8 mouse cellular contexts compared by ENCODE assay signal in the genomic region with DNA sequence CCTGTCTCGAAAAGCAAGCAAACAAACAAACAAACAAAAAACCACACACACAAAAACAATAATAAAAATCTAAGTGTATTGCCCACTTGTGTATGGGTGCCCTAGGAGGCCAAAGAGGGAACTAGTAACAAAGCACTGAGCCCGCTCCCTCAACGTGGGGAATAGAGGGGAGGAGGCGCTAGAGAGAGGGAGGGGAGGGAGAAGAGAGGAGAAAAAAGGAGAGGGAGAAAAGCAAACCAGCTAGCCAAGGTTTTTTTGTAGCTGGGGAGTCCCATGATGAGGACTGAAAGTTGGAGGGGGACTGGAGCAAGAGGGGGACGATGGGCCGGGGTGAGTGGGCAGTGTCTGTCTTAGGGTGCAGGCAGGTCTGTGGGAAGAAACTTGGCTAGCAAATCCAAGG. TPM values are rescaled to one million over a fixed set of nuclear protein-coding genes. Genes with fewer than 3 reads are reported as not detected.
DNase-seq lines count a peak whose midpoint lies in the region; ATAC-seq and TF ChIP-seq lines count a peak whose summit lies in the region.

No protein-coding gene starts in this region.

- no peak for TF ChIP-seq CTCF in ES-Bruce4 (IDR thresholded peaks at IDR 0.05; ENCODE audit: low read depth, low read length)

- H3K9ac ChIP-seq in ES-Bruce4 (ENCODE audit: low read depth, poor library complexity, severe bottlenecking): peak overlapping the region; percentile 79
- H3K9ac ChIP-seq in limb, embryonic 14.5 days (ENCODE audit: low read depth, low read length, severe bottlenecking): peak overlapping the region; percentile 97

- no peaks in the 10 kb centered on the region for H3K27me3 ChIP-seq in heart, embryonic 10.5 days (ENCODE audit: insufficient read depth, poor library complexity, severe bottlenecking)
- no peaks in the 10 kb centered on the region for H3K27me3 ChIP-seq in ES-Bruce4 (ENCODE audit: control insufficient read depth, insufficient read depth, low read length, poor library complexity, severe bottlenecking)
- H3K27me3 ChIP-seq in forebrain, embryonic 10.5 days (ENCODE audit: poor library complexity, severe bottlenecking): no peaks in the 10 kb centered on the region
- H3K27me3 ChIP-seq in limb, embryonic 14.5 days (ENCODE audit: control insufficient read depth, insufficient read depth, low read length): no peaks in the 10 kb centered on the region

- peak overlapping the region; percentile 99 for H3K27ac ChIP-seq in heart, embryonic 10.5 days
- H3K27ac ChIP-seq in ES-Bruce4 (ENCODE audit: insufficient read depth, low read length): peak overlapping the region; percentile 92
- H3K27ac ChIP-seq in forebrain, embryonic 10.5 days: peak overlapping the region; percentile 100
- peak overlapping the region; percentile 98 for H3K27ac ChIP-seq in limb, embryonic 14.5 days (replicated peaks; ENCODE audit: low read depth, low read length)

- no peak for TF ChIP-seq POLR2A in ES-Bruce4 (IDR thresholded peaks at IDR 0.05; ENCODE audit: insufficient read depth, low read length)
- TF ChIP-seq POLR2A in limb, embryonic 14.5 days (IDR thresholded peaks at IDR 0.05; ENCODE audit: borderline replicate concordance, extremely low read depth, insufficient read depth, insufficient read length): 0 out of 2 replicates have a peak, but pooled peaks have one; percentile 24

- 10% methylated on average over 6 of the region's 6 CpGs for WGBS in heart, embryonic 10.5 days
- 9% methylated on average over 6 of the region's 6 CpGs for WGBS in forebrain, embryonic 10.5 days
- 9% methylated on average over 6 of the region's 6 CpGs for WGBS in limb, embryonic 14.5 days

- no peak for TF ChIP-seq EP300 in ES-Bruce4 (IDR thresholded peaks at IDR 0.05; ENCODE audit: insufficient read depth, low read depth, low read length)

- peaks cover 37% of the 10 kb centered on the region for H3K4me1 ChIP-seq in heart, embryonic 10.5 days
- H3K4me1 ChIP-seq in ES-Bruce4 (ENCODE audit: control insufficient read depth, insufficient read depth, low read length): no peaks in the 10 kb centered on the region
- H3K4me1 ChIP-seq in forebrain, embryonic 10.5 days: peaks cover 60% of the 10 kb centered on the region
- H3K4me1 ChIP-seq in limb, embryonic 14.5 days (ENCODE audit: control insufficient read depth, insufficient read depth, low read length): peaks cover 23% of the 10 kb centered on the region

- H3K9me3 ChIP-seq in heart, embryonic 10.5 days: no peaks in the 10 kb centered on the region
- no peaks in the 10 kb centered on the region for H3K9me3 ChIP-seq in ES-Bruce4 (replicated peaks; ENCODE audit: control insufficient read depth, insufficient read depth, low read length, poor library complexity, severe bottlenecking)
- H3K9me3 ChIP-seq in forebrain, embryonic 10.5 days: no peaks in the 10 kb centered on the region
- H3K9me3 ChIP-seq in limb, embryonic 14.5 days (ENCODE audit: control insufficient read depth, low read length): no peaks in the 10 kb centered on the region

- peak overlapping the region; percentile 80 for H3K4me2 ChIP-seq in limb, embryonic 14.5 days (replicated peaks; ENCODE audit: low read depth, low read length, severe bottlenecking)

- H3K36me3 ChIP-seq in heart, embryonic 10.5 days: 0 out of 2 replicates have a peak, but pooled peaks cover 7% of the 10 kb centered on the region
- H3K36me3 ChIP-seq in ES-Bruce4 (ENCODE audit: control insufficient read depth, insufficient read depth, low read length, poor library complexity, severe bottlenecking): peaks cover 20% of the 10 kb centered on the region
- H3K36me3 ChIP-seq in forebrain, embryonic 10.5 days (replicated peaks): peaks cover 15% of the 10 kb centered on the region
- H3K36me3 ChIP-seq in limb, embryonic 14.5 days (ENCODE audit: control insufficient read depth, insufficient read depth, low read length): peaks cover 8% of the 10 kb centered on the region; the same call in 1 of the 2 replicates

- ATAC-seq in limb, embryonic 14.5 days (ENCODE audit: low FRiP score, low read depth): peak; percentile 4; the same call in 1 of the 2 replicates

- DNase-seq in heart, embryonic 10.5 days (ENCODE audit: low spot score): no peak
- no peak for DNase-seq in heart, postnatal 14 days
- no peak for DNase-seq in forebrain, embryonic 10.5 days (ENCODE audit: extremely low spot score, low spot score)
- DNase-seq in limb, embryonic 14.5 days (ENCODE audit: low spot score): peak; percentile 65
- peak; percentile 72 for DNase-seq in retina, postnatal 1 day
- DNase-seq in cerebellum, adult 9-11 months: no peak
- no peak for DNase-seq in left cerebral cortex, postnatal 36 days (ENCODE audit: low spot score in 2 of 2)

- intact Hi-C loops in heart, postnatal 14 days (cut with DNase I): no loop called here
- intact Hi-C loops in left cerebral cortex, postnatal 36 days (cut with DNase I): no loop called here

- peak overlapping the region; percentile 92 for H3K4me3 ChIP-seq in heart, embryonic 10.5 days
- H3K4me3 ChIP-seq in ES-Bruce4 (ENCODE audit: low read depth, low read length): peak overlapping the region; percentile 85
- H3K4me3 ChIP-seq in forebrain, embryonic 10.5 days: peak overlapping the region; percentile 91
- peak overlapping the region; percentile 85 for H3K4me3 ChIP-seq in limb, embryonic 14.5 days (replicated peaks; ENCODE audit: low read length)

RNA-seq across cellular contexts. Expression of a gene that starts 0.5 kb away (rescaled TPM):
- 188 and 227 TPM in 2 replicates for polyA plus RNA-seq in heart, embryonic 10.5 days (2016; fragmentation: Nextera tagmentation; extraction: Ambion mirVana)
- 10 to 100 TPM; 48.1 to 59.7 TPM for total RNA-seq in heart, postnatal 14 days (2021)
- 293 and 302 TPM in 2 replicates for polyA plus RNA-seq in ES-Bruce4 (2011; ENCODE audit: insufficient read depth, insufficient read length, low read depth, missing spikeins)
- 383 and 421 TPM in 2 replicates for polyA plus RNA-seq in forebrain, embryonic 10.5 days (2016; fragmentation: Nextera tagmentation; extraction: Ambion mirVana)
- polyA plus RNA-seq in limb, embryonic 14.5 days (2012; rRNA removed): 139 and 145 TPM in 2 replicates
- 258 and 273 TPM in 2 replicates for polyA plus RNA-seq in limb, embryonic 14.5 days (2014; fragmentation: Nextera tagmentation; extraction: Ambion mirVana)
- 10 to 100 TPM; 51.3 to 88.9 TPM for total RNA-seq in left cerebral cortex, postnatal 36 days (2021)

RNA-seq across cellular contexts. Expression of a gene that starts 18.6 kb away (rescaled TPM):
- polyA plus RNA-seq in heart, embryonic 10.5 days (2016; fragmentation: Nextera tagmentation; extraction: Ambion mirVana): 121 and 150 TPM in 2 replicates
- 10 to 100 TPM; 79.0 to 84.8 TPM for total RNA-seq in heart, postnatal 14 days (2021)
- 77.4 and 84.4 TPM in 2 replicates for polyA plus RNA-seq in ES-Bruce4 (2011; ENCODE audit: insufficient read depth, insufficient read length, low read depth, missing spikeins)
- polyA plus RNA-seq in forebrain, embryonic 10.5 days (2016; fragmentation: Nextera tagmentation; extraction: Ambion mirVana): 205 and 219 TPM in 2 replicates
- 105 and 106 TPM in 2 replicates for polyA plus RNA-seq in limb, embryonic 14.5 days (2012; rRNA removed)
- 165 and 178 TPM in 2 replicates for polyA plus RNA-seq in limb, embryonic 14.5 days (2014; fragmentation: Nextera tagmentation; extraction: Ambion mirVana)
- total RNA-seq in left cerebral cortex, postnatal 36 days (2021): 10 to 100 TPM; 41.2 to 44.6 TPM

RNA-seq across cellular contexts. Expression of a gene that starts 40.1 kb away (rescaled TPM):
- polyA plus RNA-seq in heart, embryonic 10.5 days (2016; fragmentation: Nextera tagmentation; extraction: Ambion mirVana): 0.60 and 1.4 TPM in 2 replicates
- total RNA-seq in heart, postnatal 14 days (2021): under 1 TPM; 0.76 to 0.93 TPM
- polyA plus RNA-seq in ES-Bruce4 (2011; ENCODE audit: insufficient read depth, insufficient read length, low read depth, missing spikeins): 0.16 TPM in 1 of 2 replicates, not detected in the other
- polyA plus RNA-seq in forebrain, embryonic 10.5 days (2016; fragmentation: Nextera tagmentation; extraction: Ambion mirVana): 0.30 and 0.48 TPM in 2 replicates
- 0.70 TPM in 2 replicates for polyA plus RNA-seq in limb, embryonic 14.5 days (2012; rRNA removed)
- 0.57 and 0.94 TPM in 2 replicates for polyA plus RNA-seq in limb, embryonic 14.5 days (2014; fragmentation: Nextera tagmentation; extraction: Ambion mirVana)
- under 1 TPM; 0.12 to 0.14 TPM for total RNA-seq in left cerebral cortex, postnatal 36 days (2021)

Comparison
In these comparisons a context has a peak if more than half of its experiments do, and no peak if none do; other contexts are left out.
1. DNase-seq: peak in limb, embryonic 14.5 days (single experiment) and retina, postnatal 1 day (single experiment); none in heart, embryonic 10.5 days (single experiment), heart, postnatal 14 days (0 of 2), forebrain, embryonic 10.5 days (single experiment), cerebellum, adult 9-11 months (single experiment) and left cerebral cortex, postnatal 36 days (0 of 2).
2. Peak in every context shown above with its lines, with median percentiles within 50 percentile points of each other: H3K27ac ChIP-seq and H3K4me3 ChIP-seq.